Mouse (Mus musculus) liver, adult (tissue): ENCODE data around the gene Glt8d1.

Experiments
- GATA4 ChIP-seq: IDR thresholded peaks from 2 replicates; pipeline ENCODE4 v1.6.1; 2014; ENCODE audit warnings: mild to moderate bottlenecking, low read length; ENCODE audit not compliant: insufficient replicate concordance

Gene Glt8d1

DNA sequence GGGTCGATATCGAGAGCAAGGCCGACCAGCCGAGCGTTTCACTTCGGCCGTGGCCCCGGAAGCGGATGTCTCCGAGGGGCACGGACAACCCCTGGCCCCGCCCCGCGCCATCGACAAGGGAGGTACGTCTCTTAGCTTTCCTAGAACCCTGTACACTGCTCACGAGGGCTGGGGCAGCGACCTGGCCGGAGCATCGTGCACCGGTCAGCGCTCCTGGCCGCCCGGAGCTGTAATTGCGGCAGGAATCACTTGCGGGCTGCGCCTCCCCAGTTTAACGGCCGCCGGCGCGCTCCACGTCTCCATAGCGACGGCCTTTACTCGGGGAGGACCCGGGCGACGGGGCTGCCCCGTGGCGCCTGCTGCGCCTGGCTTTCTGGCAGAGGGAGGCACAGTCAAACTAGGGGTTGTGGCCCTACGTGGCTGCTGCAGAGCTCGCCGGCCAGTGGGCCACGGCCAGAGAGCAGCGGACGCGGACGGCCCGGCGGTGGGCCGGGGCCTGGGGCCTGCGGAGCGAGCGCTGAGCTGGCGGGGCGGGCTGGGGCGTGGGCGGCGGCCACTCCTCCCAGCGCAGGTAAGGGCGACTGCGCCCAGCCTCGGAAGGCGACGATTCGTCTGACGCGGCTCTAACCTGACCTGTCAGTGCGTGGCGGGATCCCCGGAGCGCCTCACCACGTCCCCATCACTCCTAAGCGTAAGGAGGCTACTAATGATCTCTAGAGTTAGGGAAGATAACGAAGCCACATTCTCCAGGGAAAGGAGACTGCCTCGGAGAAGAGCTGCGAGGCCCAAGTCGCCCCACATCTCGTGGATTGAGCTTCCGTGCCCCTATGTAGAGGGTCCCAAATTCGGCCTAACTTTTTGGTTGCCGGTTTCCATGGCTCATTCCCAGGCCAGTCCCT is at the start of gene Glt8d1, which contains the start of gene Spcs1:
Glt8d1 (plus strand) TSS at position 94 of the 899 bp plus-strand sequence.
Spcs1 (minus strand) TSS at position 366 of the 899 bp plus-strand sequence.
- TF ChIP-seq GATA4: peak; percentile 18; the same call in 1 of the 2 replicates

DNA sequence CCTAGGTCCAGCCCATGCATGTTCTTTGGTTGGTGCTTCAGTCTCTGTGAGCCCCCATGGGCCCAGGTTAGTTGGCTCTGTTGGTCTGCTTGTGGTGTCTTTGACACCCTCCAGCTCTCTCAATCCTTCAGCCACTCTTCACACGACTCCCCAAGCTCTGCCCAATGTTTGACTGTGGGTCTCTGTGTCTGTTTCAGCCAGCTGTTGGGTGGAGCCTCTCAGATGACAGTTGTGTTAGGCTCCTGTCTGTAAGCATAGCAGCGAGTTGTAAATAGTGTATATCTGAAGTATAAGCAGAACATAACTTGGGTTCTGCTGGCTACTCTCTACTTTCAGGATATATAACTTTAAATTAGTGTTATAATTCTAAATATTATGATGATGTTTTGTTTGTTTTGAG is 42.7 kb upstream of the Glt8d1 start:
- TF ChIP-seq GATA4: no peak

DNA sequence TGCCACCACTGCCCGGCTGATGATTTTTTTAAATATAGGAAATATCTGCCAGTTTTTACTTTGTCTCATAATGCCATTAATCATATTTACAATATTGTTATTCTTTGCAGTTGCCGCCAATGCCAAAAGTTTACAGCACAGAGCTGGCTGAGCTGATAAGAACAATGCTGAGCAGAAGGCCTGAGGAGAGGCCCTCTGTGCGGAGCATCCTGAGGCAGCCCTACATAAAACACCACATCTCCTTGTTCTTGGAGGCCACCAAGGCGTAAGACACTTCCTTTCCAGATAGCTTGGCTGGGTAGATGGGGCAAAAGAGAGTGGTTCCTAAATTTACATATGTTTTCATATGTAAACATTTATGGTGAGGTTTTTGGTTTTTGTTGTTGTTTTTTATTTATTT is 42.2 kb upstream of the Glt8d1 start:
- TF ChIP-seq GATA4: no peak

DNA sequence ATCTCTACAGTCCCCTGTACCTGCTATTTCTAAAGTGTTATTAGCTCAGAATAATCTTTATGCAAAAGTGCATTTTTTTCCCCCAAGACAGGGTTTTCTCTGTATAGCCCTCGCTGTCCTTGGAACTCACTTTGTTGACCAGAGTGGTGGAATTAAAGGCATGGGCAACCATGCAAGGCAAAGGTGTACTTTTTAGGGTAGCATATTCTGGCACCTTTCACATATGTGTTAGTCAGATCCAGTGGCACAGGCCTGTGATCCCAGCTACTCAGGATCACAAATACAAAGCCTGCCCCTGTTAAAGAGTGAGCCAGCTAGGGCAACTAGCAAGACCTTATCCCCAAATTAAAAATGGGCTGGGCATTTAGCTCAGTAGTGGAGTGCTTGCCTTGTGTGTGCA is 40.8 kb upstream of the Glt8d1 start:
- TF ChIP-seq GATA4: no peak

DNA sequence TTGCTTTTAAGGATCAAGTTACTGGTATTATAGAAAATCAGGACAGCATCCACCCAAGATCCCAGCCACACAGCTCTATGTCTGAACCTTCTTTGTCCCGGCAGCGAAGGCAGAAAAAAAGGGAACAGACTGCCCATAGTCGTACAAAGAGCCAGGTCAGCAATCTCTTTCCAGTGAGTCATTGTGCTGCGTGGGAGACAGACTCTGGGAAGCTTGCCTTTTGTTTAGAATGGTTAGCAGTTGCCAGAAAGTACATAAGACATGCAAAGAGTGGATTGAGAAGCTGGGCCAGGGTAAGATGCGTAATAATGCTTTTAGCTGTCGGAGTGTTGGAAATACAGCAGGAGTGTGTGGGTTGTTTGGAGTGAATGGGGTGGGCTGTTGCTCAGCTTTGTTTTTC is 27.0 kb upstream of the Glt8d1 start:
- TF ChIP-seq GATA4: no peak

DNA sequence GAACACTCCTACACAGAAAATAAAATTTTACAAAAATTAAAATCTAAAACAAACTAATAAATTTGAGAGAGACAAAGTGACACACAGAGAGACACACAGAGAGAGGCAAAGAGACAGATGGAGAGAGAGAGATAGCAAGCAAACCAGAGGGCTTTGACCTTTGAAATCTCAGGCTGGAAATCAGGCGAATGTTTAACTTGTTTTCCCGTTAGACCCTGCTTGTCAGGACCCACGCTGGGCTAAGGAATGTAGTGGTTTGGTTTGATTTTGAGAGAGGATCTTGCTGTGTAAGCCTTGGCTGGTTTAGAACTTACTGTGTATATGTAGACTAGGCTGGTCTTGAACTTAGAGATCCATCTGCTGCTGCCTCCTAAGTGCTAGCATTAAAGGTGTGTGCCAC is 25.0 kb upstream of the Glt8d1 start:
- no peak for TF ChIP-seq GATA4

DNA sequence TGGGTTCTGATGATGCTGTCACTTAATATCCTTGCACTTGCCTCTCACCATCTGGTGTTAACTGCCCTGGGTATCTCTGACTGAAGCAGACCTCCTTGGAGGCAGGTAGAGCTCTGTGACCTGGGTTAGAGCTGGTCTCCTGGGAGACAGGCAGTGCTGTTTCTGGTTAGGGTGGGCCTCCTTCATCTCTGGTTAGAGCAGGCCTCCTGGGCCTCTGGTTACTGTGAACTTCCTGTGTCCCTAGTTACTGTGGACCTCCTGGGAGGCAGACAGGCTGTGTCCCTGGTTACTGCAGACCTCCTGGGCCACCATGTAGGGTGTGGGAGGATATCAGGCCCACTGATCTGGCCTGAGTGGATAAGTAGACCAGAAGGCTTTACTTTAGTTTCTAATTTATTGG is 4.8 kb upstream of the Glt8d1 start:
- no peak for TF ChIP-seq GATA4

DNA sequence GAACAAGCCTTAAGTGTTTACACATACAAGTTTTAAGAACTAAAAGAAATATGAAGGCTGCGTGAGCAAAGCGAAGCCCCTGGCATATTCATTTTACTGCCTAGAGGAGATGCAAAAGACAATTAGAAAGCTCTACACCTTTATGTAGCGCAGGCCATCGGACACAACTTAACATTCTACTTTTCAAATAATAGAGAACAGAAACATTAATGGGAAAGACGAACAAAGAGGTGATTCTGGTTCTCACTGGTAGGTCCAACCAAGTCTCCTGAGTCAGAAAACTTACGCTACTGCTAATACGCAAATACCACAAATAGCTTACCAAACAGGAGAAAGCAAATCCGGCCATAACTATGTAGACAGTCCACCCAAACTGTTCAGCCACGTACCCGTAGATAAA is 844 bp upstream of the Glt8d1 start:
- no peak for TF ChIP-seq GATA4

DNA sequence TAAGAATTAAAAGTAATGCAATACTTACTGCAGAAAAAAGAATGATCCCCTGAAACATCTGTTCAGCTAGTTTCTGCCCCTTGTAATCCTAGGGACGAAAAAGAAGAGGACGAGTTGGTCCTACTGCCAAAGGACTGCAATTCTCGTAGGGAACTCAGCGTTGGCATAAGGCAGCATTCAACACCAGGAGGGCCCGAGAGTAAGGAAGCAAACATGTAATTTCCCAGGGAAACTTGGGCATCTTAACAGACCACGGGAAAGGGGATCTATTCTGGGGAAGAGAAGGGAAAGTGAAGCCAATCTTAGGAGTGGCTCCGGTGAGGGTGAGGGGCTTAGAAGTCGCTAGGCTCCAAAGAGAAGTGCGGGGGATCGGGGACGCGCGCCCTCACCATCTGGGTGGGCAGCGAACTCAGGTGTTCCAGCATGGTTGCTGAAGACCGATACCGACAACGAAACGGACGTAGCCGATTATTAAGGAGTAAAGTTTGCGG is 339 bp upstream of the Glt8d1 start:
- TF ChIP-seq GATA4: no peak

DNA sequence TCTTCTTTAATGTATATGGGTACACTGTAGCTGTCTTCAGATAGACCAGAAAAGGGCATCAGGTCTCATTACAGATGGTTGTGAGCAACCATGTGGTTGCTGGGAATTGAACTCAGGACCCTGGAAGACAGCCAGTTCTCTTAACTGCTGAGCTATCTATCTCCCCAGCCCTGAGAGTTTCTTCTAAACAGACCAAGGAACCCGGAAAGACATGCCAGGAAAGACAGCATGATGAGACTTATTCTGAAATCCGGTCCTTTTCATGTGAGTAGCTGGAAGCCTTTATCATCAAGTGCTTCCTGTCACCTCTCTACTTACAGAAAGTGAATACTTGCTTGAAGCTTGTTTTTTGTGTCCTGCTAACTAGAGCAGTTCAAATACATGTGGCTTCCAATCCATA is 3.3 kb downstream of the Glt8d1 start:
- no peak for TF ChIP-seq GATA4

DNA sequence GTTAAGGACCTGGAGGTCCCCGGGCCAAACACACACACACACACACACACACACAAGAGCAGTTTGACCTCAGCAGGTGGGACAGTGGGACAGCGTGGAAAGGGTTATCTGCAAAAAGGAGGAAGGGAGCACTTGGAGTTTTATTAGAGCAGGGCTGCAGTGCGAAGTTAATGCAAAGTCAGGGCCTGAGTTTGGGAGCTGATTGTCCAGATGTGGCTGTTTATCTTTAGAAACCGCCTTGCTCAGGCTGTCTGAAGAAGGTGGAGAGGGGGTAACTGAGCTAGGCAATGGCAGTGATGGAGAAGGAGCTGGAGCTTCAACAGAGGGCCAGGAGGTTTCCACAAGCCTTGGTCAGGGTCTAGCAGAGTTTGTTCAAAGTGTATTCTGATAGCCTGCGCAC is 5.6 kb downstream of the Glt8d1 start:
- TF ChIP-seq GATA4: no peak

DNA sequence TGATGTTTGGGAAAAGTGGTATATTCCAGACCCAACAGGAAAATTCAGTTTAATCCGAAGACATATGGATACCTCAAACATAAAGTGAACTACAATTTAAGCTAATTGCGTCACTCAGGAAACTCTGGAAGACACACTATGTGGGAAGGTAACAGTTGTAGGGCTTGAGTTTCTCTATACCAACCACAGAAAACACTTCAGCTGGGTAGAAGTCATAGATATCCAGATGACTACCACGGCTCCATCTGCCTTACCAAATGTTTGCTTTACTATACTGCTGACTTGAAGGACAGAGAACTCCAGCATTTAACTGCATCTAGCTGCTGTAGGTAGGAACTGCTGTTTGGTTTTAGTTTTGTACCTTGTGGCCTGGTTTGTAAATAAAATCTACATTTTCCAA is 10.4 kb downstream of the Glt8d1 start:
- TF ChIP-seq GATA4: no peak

DNA sequence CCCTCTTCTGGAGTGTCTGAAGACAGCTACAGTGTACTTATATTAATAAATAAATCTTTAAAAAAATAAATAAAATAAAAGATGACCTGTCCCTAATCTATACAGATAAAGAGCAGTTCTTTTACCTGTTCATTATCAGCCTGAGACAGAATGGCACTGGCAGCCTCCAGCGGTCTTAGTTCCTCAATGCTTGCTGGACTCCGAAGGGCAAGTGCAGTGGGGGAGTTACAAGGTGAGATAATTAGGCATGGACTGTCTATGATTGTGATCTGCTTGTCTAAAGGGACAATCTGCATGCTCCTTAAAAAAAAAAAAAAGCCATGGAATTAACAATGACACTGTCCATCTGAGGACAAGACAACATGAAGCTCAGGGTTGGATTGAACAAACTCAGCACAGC is 12.7 kb downstream of the Glt8d1 start:
- TF ChIP-seq GATA4: no peak

DNA sequence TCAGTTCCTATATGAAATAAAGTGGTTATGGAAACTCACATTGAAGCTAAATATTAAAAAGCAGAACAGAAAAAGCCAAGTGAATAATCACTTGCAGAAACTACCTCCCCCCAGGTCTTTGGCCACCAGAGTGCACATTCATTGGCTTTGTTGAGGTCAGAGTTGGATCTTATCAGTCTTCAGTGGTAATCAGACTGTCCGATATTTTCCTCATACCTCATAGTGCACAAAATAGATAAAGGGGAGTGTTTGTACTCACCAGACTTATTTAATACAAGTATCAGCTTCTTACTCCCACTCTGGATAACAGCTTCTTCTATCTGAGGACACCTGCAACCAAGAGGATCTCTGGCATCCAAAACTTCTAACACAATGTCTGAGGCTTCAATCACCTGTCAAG is 14.9 kb downstream of the Glt8d1 start:
- TF ChIP-seq GATA4: no peak

DNA sequence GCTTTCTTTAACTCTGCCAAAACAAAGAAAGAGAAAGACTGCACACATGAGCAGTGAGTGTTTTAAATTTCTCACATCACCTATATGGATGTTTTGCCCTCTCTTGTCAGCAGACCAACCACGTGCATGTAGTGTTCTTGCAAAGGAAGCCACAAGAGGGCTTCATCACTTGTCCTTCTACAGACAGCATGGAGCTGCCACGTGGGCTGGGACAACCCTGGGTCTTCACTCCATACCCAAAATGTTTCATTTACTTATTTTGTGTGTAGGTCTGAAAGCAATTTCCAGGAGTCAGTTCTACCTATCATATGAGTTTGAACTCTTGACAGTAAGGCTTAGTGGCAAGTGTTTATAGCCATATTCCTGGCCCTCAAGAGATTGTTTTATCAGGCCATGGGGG is 16.7 kb downstream of the Glt8d1 start:
- no peak for TF ChIP-seq GATA4

DNA sequence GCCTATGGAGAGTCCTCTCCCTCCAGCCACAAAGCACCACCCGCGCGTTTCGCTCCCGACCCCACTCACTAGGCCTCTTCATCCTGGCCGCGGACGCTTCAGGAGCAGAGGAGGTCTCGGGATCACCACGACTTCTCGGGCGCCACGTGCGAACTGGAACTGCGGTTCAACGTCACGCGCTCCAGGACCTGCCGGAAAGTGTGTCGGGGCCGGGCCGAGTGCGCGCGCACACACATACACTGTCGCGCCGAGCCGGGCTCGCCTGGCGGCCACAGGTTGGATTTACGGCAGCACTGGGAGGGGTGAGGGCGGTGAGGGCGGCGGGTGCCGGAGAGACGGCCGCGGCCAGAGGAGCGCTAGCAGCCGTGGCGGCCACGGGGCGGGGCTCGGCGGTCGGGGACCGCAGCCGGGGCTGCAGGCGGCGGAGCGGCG is 17.7 kb downstream of the Glt8d1 start, which contains the start of the genes Pbrm1 and Gnl3:
Pbrm1 (plus strand) TSS at position 279 of the 432 bp plus-strand sequence.
Gnl3 (minus strand) TSS at position 293 of the 432 bp plus-strand sequence.
- 0 out of 2 replicates have a peak, but pooled peaks have one; percentile 20 for TF ChIP-seq GATA4
